8 mouse cellular contexts compared by ENCODE assay signal in the genomic region with DNA sequence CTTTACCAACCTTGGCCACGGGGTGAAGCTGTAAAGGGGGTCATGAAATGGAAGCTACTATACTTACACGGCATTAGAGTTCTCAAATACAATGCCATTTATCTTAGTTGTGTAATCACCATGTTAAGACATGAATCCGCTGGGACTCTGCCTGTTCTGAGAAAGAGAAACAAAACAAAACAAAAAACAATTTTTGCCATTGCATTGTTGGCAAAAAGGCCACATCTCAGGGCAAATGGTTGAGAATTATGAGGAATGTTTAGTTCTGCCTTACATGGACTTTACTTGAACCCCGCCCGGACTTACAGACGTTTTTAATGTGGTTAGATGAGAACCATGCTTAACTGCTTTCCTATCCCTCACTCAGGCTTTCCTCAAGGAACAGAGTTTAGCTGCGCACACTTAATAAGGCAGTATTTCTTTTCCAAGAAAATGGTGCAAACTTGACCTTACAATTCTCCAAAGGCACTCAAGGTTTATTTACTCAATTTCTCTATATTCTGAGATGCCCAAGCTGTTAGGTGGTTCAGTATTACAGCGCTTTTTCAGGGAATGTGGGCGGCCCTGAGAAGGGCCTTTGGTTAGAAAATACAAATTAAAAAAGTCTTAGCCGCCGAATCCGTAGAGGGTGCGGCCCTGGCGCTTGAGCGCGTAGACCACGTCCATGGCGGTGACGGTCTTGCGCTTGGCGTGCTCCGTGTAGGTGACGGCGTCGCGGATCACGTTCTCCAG. TPM values are rescaled to one million over a fixed set of nuclear protein-coding genes. Genes with fewer than 3 reads are reported as not detected.
DNase-seq lines count a peak whose midpoint lies in the region; ATAC-seq and TF ChIP-seq lines count a peak whose summit lies in the region.

No protein-coding gene starts in this region.

- TF ChIP-seq POLR2A in cortical plate, adult 2 months (IDR thresholded peaks at IDR 0.05; ENCODE audit: extremely low read depth, insufficient read depth, low read length) = no peak

- H3K9me3 ChIP-seq in heart, embryonic 11.5 days (replicated peaks; ENCODE audit: control insufficient read depth, low read length) = no peaks in the 10 kb centered on the region
- H3K9me3 ChIP-seq in hindbrain, postnatal 0 days (ENCODE audit: low read length) = no peaks in the 10 kb centered on the region
- no peaks in the 10 kb centered on the region for H3K9me3 ChIP-seq in midbrain, embryonic 15.5 days

- peak overlapping the region; percentile 77 for H3K9ac ChIP-seq in heart, embryonic 11.5 days (ENCODE audit: low read depth, low read length)
- peak overlapping the region; percentile 25; the same call in 1 of the 2 replicates for H3K9ac ChIP-seq in hindbrain, postnatal 0 days (replicated peaks; ENCODE audit: low read length)
- peak overlapping the region; percentile 44 for H3K9ac ChIP-seq in midbrain, embryonic 15.5 days

- peak overlapping the region; percentile 98 for H3K27ac ChIP-seq in heart, embryonic 11.5 days (ENCODE audit: low read depth, low read length)
- peak overlapping the region; percentile 57; the same call in 1 of the 2 replicates for H3K27ac ChIP-seq in cortical plate, adult 2 months (ENCODE audit: insufficient read depth, low read length)
- peak overlapping the region; percentile 89 for H3K27ac ChIP-seq in hindbrain, postnatal 0 days
- H3K27ac ChIP-seq in midbrain, embryonic 15.5 days = peak overlapping the region; percentile 87

- no peak for DNase-seq in heart, adult 8-10 months (ENCODE audit: low spot score)
- DNase-seq in B cell, adult 2 months = peak; percentile 46 to 58
- peak; percentile 58 for DNase-seq in hindbrain, postnatal 0 days (ENCODE audit: low spot score)
- DNase-seq in ovary, postnatal 36 days (ENCODE audit: low spot score) = no peak
- no peak for DNase-seq in gastrocnemius, adult 8-10 months (ENCODE audit: low spot score in 2 of 2)

- no peak for ATAC-seq in heart, embryonic 11.5 days (replicated peaks; ENCODE audit: insufficient number of reproducible peaks, low FRiP score, low TSS enrichment)
- ATAC-seq in hindbrain, postnatal 0 days = peak; percentile 22
- peak; percentile 51 for ATAC-seq in midbrain, embryonic 15.5 days (replicated peaks)

- peaks cover 19% of the 10 kb centered on the region for H3K4me1 ChIP-seq in heart, embryonic 11.5 days (ENCODE audit: control insufficient read depth, insufficient read depth, low read length)
- H3K4me1 ChIP-seq in cortical plate, adult 2 months (ENCODE audit: control insufficient read depth, insufficient read depth, low read length) = no peaks in the 10 kb centered on the region
- H3K4me1 ChIP-seq in hindbrain, postnatal 0 days (ENCODE audit: insufficient read depth, low read length) = peaks cover 6% of the 10 kb centered on the region
- peaks cover 40% of the 10 kb centered on the region for H3K4me1 ChIP-seq in midbrain, embryonic 15.5 days

- H3K36me3 ChIP-seq in heart, embryonic 11.5 days (ENCODE audit: control insufficient read depth, insufficient read depth, low read length) = no peaks in the 10 kb centered on the region
- H3K36me3 ChIP-seq in hindbrain, postnatal 0 days (ENCODE audit: insufficient read depth, low read length) = no peaks in the 10 kb centered on the region
- no peaks in the 10 kb centered on the region for H3K36me3 ChIP-seq in midbrain, embryonic 15.5 days (replicated peaks)

- H3K4me2 ChIP-seq in heart, embryonic 11.5 days = peak overlapping the region; percentile 95
- H3K4me2 ChIP-seq in hindbrain, postnatal 0 days (ENCODE audit: low read depth, low read length) = peak overlapping the region; percentile 84
- H3K4me2 ChIP-seq in midbrain, embryonic 15.5 days = peak overlapping the region; percentile 94

- TF ChIP-seq CTCF in cortical plate, adult 2 months (IDR thresholded peaks at IDR 0.05; ENCODE audit: extremely low read depth, insufficient read depth, low read length) = no peak
- TF ChIP-seq CTCF in hindbrain, postnatal 0 days (IDR thresholded peaks at IDR 0.05; ENCODE audit: low read depth) = peak; percentile 51

- H3K4me3 ChIP-seq in heart, embryonic 11.5 days (ENCODE audit: low read depth, low read length) = peak overlapping the region; percentile 56
- H3K4me3 ChIP-seq in cortical plate, adult 2 months (ENCODE audit: insufficient read depth, low read length) = peak overlapping the region; percentile 36
- peak overlapping the region; percentile 41 for H3K4me3 ChIP-seq in hindbrain, postnatal 0 days (ENCODE audit: low read length)
- H3K4me3 ChIP-seq in midbrain, embryonic 15.5 days = peak overlapping the region; percentile 65

- no peaks in the 10 kb centered on the region for H3K27me3 ChIP-seq in heart, embryonic 11.5 days (ENCODE audit: control insufficient read depth, insufficient read depth, low read length)
- no peaks in the 10 kb centered on the region for H3K27me3 ChIP-seq in hindbrain, postnatal 0 days (ENCODE audit: insufficient read depth, low read length)
- H3K27me3 ChIP-seq in midbrain, embryonic 15.5 days (replicated peaks) = no peaks in the 10 kb centered on the region

- WGBS in heart, embryonic 11.5 days (ENCODE audit: insufficient replicate concordance) = 2% methylated on average over 19 of the region's 27 CpGs
- 1% methylated on average over 21 of the region's 27 CpGs for WGBS in hindbrain, postnatal 0 days
- WGBS in midbrain, embryonic 15.5 days = 2% methylated on average over 23 of the region's 27 CpGs

RNA-seq across cellular contexts. Expression of a gene that starts 0.6 kb away (rescaled TPM):
- polyA plus RNA-seq in heart, embryonic 11.5 days (2014; fragmentation: Nextera tagmentation; extraction: Ambion mirVana) = 1.0 TPM in 1 of 2 replicates, not detected in the other
- 10 to 100 TPM in 1 of 4 experiments, 1 to 10 TPM in 3; 4.1 to 10.2 (median 5.4) TPM for total RNA-seq in heart, adult 8-10 months (2022)
- polyA plus RNA-seq in cortical plate, adult 2 months (2012; rRNA removed) = 4.2 and 9.6 TPM in 2 replicates
- 789 and 958 TPM in 2 replicates for total RNA-seq in hindbrain, postnatal 0 days (2014; rRNA removed)
- polyA plus RNA-seq in hindbrain, postnatal 0 days (2015; fragmentation: Nextera tagmentation; extraction: Ambion mirVana) = 0.53 TPM in 1 of 2 replicates, not detected in the other
- polyA plus RNA-seq in midbrain, embryonic 15.5 days (2015; fragmentation: Nextera tagmentation; extraction: Ambion mirVana) = not detected in 2 replicates
- 1 to 10 TPM in 3 of 4 experiments, under 1 TPM in 1; 0.82 to 3.3 (median 1.8) TPM for total RNA-seq in gastrocnemius, adult 8-10 months (2022)

RNA-seq across cellular contexts. Expression of a gene that starts 1.8 kb away (rescaled TPM):
- polyA plus RNA-seq in heart, embryonic 11.5 days (2014; fragmentation: Nextera tagmentation; extraction: Ambion mirVana) = 2.5 and 4.0 TPM in 2 replicates
- total RNA-seq in heart, adult 8-10 months (2022) = 1 to 10 TPM; 1.8 to 10.0 (median 6.6) TPM
- polyA plus RNA-seq in cortical plate, adult 2 months (2012; rRNA removed) = 0.57 and 1.4 TPM in 2 replicates
- total RNA-seq in hindbrain, postnatal 0 days (2014; rRNA removed) = 2,055 and 2,536 TPM in 2 replicates
- polyA plus RNA-seq in hindbrain, postnatal 0 days (2015; fragmentation: Nextera tagmentation; extraction: Ambion mirVana) = 1.5 and 2.1 TPM in 2 replicates
- polyA plus RNA-seq in midbrain, embryonic 15.5 days (2015; fragmentation: Nextera tagmentation; extraction: Ambion mirVana) = 0.77 and 0.98 TPM in 2 replicates
- 1 to 10 TPM; 3.7 to 6.9 (median 4.3) TPM for total RNA-seq in gastrocnemius, adult 8-10 months (2022)

RNA-seq across cellular contexts. Expression of a gene that starts 3.1 kb away (rescaled TPM):
- polyA plus RNA-seq in heart, embryonic 11.5 days (2014; fragmentation: Nextera tagmentation; extraction: Ambion mirVana) = 0.31 and 0.67 TPM in 2 replicates
- 1 to 10 TPM; 3.3 to 5.0 (median 4.0) TPM for total RNA-seq in heart, adult 8-10 months (2022)
- 0.55 and 0.77 TPM in 2 replicates for polyA plus RNA-seq in cortical plate, adult 2 months (2012; rRNA removed)
- 223 and 241 TPM in 2 replicates for total RNA-seq in hindbrain, postnatal 0 days (2014; rRNA removed)
- 0.59 and 0.61 TPM in 2 replicates for polyA plus RNA-seq in hindbrain, postnatal 0 days (2015; fragmentation: Nextera tagmentation; extraction: Ambion mirVana)
- 0.41 and 0.48 TPM in 2 replicates for polyA plus RNA-seq in midbrain, embryonic 15.5 days (2015; fragmentation: Nextera tagmentation; extraction: Ambion mirVana)
- 1 to 10 TPM in 1 of 4 experiments, under 1 TPM in 3; 0.46 to 1.1 (median 0.78) TPM for total RNA-seq in gastrocnemius, adult 8-10 months (2022)

RNA-seq across cellular contexts. Expression of a gene that starts 3.6 kb away (rescaled TPM):
- polyA plus RNA-seq in heart, embryonic 11.5 days (2014; fragmentation: Nextera tagmentation; extraction: Ambion mirVana) = 2.2 and 2.7 TPM in 2 replicates
- total RNA-seq in heart, adult 8-10 months (2022) = 1 to 10 TPM; 5.4 to 9.6 (median 6.8) TPM
- polyA plus RNA-seq in cortical plate, adult 2 months (2012; rRNA removed) = 3.7 and 8.3 TPM in 2 replicates
- total RNA-seq in hindbrain, postnatal 0 days (2014; rRNA removed) = 334 and 514 TPM in 2 replicates
- polyA plus RNA-seq in hindbrain, postnatal 0 days (2015; fragmentation: Nextera tagmentation; extraction: Ambion mirVana) = 1.3 and 2.8 TPM in 2 replicates
- 2.0 TPM in 1 of 2 replicates, not detected in the other for polyA plus RNA-seq in midbrain, embryonic 15.5 days (2015; fragmentation: Nextera tagmentation; extraction: Ambion mirVana)
- total RNA-seq in gastrocnemius, adult 8-10 months (2022) = 1 to 10 TPM in 2 of 4 experiments, under 1 TPM in 1, not detected in 1; 0.82 to 2.9 (median 1.8) TPM

RNA-seq across cellular contexts. Expression of a gene that starts 8.3 kb away (rescaled TPM):
- 2.7 and 3.7 TPM in 2 replicates for polyA plus RNA-seq in heart, embryonic 11.5 days (2014; fragmentation: Nextera tagmentation; extraction: Ambion mirVana)
- 10 to 100 TPM in 1 of 4 experiments, 1 to 10 TPM in 3; 2.4 to 16.9 (median 4.5) TPM for total RNA-seq in heart, adult 8-10 months (2022)
- polyA plus RNA-seq in cortical plate, adult 2 months (2012; rRNA removed) = 0.57 and 0.77 TPM in 2 replicates
- total RNA-seq in hindbrain, postnatal 0 days (2014; rRNA removed) = 956 and 1,079 TPM in 2 replicates
- polyA plus RNA-seq in hindbrain, postnatal 0 days (2015; fragmentation: Nextera tagmentation; extraction: Ambion mirVana) = 2.6 and 3.2 TPM in 2 replicates
- polyA plus RNA-seq in midbrain, embryonic 15.5 days (2015; fragmentation: Nextera tagmentation; extraction: Ambion mirVana) = 0.67 and 1.2 TPM in 2 replicates
- 1 to 10 TPM in 2 of 4 experiments, not detected in 2; 2.7 to 2.8 TPM for total RNA-seq in gastrocnemius, adult 8-10 months (2022)

Comparison
In these comparisons a context has a peak if more than half of its experiments do, and no peak if none do; other contexts are left out.
1. H3K9ac ChIP-seq: peak in every context shown above with its lines; median percentile 77 in heart, embryonic 11.5 days; 44 in midbrain, embryonic 15.5 days; 25 in hindbrain, postnatal 0 days.
2. DNase-seq: peak in B cell, adult 2 months (2 of 2) and hindbrain, postnatal 0 days (single experiment); none in heart, adult 8-10 months (single experiment), ovary, postnatal 36 days (single experiment) and gastrocnemius, adult 8-10 months (0 of 2).
3. Peak in every context shown above with its lines, with median percentiles within 50 percentile points of each other: H3K27ac ChIP-seq, H3K4me2 ChIP-seq and H3K4me3 ChIP-seq.